Mouse (Mus musculus): ENCODE measurements around the gene Arhgef3.
"Not testable (repeated sequence)": the region's sequence is repeated elsewhere in the genome, so short reads cannot be mapped to it uniquely, and the experiment has no call there.

The Arhgef3 gene

GRCm38 (mm10) chr14:27198490-27199089, 83.9 kb downstream of the Arhgef3 start:
- no peak for DNase-seq

GRCm38 (mm10) chr14:27199119-27199518, 84.4 kb downstream of the Arhgef3 start:
- DNase-seq = no peak

- no peak for DNase-seq
Observed at GRCm38 (mm10) chr14:27199870-27200269, 85.2 kb downstream of the Arhgef3 start.

- DNase-seq = no peak
Observed at GRCm38 (mm10) chr14:27200743-27201576, 86.3 kb downstream of the Arhgef3 start.

GRCm38 (mm10) chr14:27201824-27202223, 87.1 kb downstream of the Arhgef3 start:
- DNase-seq = no peak

GRCm38 (mm10) chr14:27204704-27205103, 90.0 kb downstream of the Arhgef3 start:
- DNase-seq = no peak

GRCm38 (mm10) chr14:27206443-27206842, 91.7 kb downstream of the Arhgef3 start:
- no peak for DNase-seq

GRCm38 (mm10) chr14:27209542-27209941, 94.8 kb downstream of the Arhgef3 start:
- no peak for DNase-seq

- DNase-seq = not testable (repeated sequence)
Observed at GRCm38 (mm10) chr14:27210801-27211200, 96.1 kb downstream of the Arhgef3 start.

GRCm38 (mm10) chr14:27211743-27212445, 97.2 kb downstream of the Arhgef3 start:
- no peak for DNase-seq

GRCm38 (mm10) chr14:27214232-27214631, 99.5 kb downstream of the Arhgef3 start:
- no peak for DNase-seq

- no peak for DNase-seq
Observed at GRCm38 (mm10) chr14:27219668-27220067, 105.0 kb downstream of the Arhgef3 start.

- no peak for DNase-seq
Observed at GRCm38 (mm10) chr14:27220297-27220696, 105.6 kb downstream of the Arhgef3 start.

GRCm38 (mm10) chr14:27224636-27225035, 109.9 kb downstream of the Arhgef3 start:
- no peak for DNase-seq

- DNase-seq = no peak
Observed at GRCm38 (mm10) chr14:27226288-27226687, 111.6 kb downstream of the Arhgef3 start.

GRCm38 (mm10) chr14:27228288-27228687, 113.6 kb downstream of the Arhgef3 start:
- DNase-seq = no peak

- DNase-seq = no peak
Observed at GRCm38 (mm10) chr14:27228941-27229371, 114.3 kb downstream of the Arhgef3 start.

GRCm38 (mm10) chr14:27229441-27230147, 114.9 kb downstream of the Arhgef3 start:
- peak; percentile 66 to 76 for DNase-seq

GRCm38 (mm10) chr14:27230262-27231022, 115.7 kb downstream of the Arhgef3 start:
- DNase-seq = peak; percentile 66 to 78

GRCm38 (mm10) chr14:27231506-27231905, 116.8 kb downstream of the Arhgef3 start:
- no peak for DNase-seq

GRCm38 (mm10) chr14:27231974-27232780, 117.5 kb downstream of the Arhgef3 start:
- no peak for DNase-seq
